Mouse (Mus musculus) lung, postnatal 0 days (tissue): ENCODE measurements around the gene Rrad.

Source experiments
- CTCF ChIP-seq: IDR thresholded peaks from 2 replicates; pipeline ENCODE4 v1.5.1; 2016; ENCODE audit warnings: antibody characterized with exemption, mild to moderate bottlenecking
- EP300 ChIP-seq: IDR thresholded peaks from 2 replicates; pipeline ENCODE4 v1.6.1; 2016; ENCODE audit warnings: antibody characterized with exemption, mild to moderate bottlenecking, control low read depth

DNA sequence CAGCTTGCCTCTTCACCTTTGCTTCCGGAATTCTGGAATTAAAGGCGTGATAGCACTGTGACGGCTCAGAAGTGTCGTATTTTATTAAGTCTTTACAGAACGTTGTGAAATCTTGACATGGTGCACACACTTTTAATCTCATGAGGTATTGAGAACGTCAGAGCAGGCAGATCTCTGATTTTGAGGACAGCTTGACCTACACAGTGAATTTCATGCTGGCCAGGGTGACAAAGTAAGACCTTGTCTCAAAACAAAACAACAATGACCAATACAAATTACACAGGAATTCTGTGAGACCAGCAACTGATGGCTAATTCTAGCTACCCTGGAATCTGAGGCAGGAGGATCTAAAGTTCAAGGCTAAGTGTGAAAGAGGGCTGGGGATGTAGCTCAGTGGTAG lies 38.6 kb downstream of the Rrad start:
- TF ChIP-seq EP300 (no peak), CTCF (no peak)
